Mouse (Mus musculus) neural tube, embryonic 11.5 days (tissue): Measurements from ENCODE around the gene Spib. TPM values are rescaled to one million over a fixed set of nuclear protein-coding genes. Genes with fewer than 3 reads are reported as not detected.

Experiments
- ATAC-seq: fragments of 200-750 bp; cut with Nextera tagmentation; 2 replicates; pipeline ENCODE4 v1.8.0; 2017; ENCODE audit warnings: moderate number of reproducible peaks, mild to moderate bottlenecking, moderate TSS enrichment, moderate library complexity; ENCODE audit not compliant: insufficient read depth, low FRiP score, low TSS enrichment
- DNase-seq: peaks from one replicate; pipeline ENCODE4 v3.0.0-alpha.2; 2015; ENCODE audit warnings: low spot score
- H3K27ac ChIP-seq: fragments of 300-500 bp; sonication (generic); 2 replicates; pipeline ENCODE4 v1.5.1; 2014; ENCODE audit warnings: low read depth, mild to moderate bottlenecking, low read length
- H3K27me3 ChIP-seq: fragments of 300-500 bp; sonication (generic); 2 replicates; pipeline ENCODE4 v1.6.1; 2014; ENCODE audit warnings: mild to moderate bottlenecking, low read length, mixed read lengths; ENCODE audit not compliant: control insufficient read depth, insufficient read depth
- H3K36me3 ChIP-seq: fragments of 300-500 bp; sonication (generic); 2 replicates; pipeline ENCODE4 v1.6.1; 2014; ENCODE audit warnings: mild to moderate bottlenecking, low read length, moderate library complexity, mixed read lengths; ENCODE audit not compliant: control insufficient read depth, insufficient read depth
- H3K4me1 ChIP-seq: fragments of 300-500 bp; sonication (generic); 2 replicates; pipeline ENCODE4 v1.6.1; 2014; ENCODE audit warnings: low read length, mixed read lengths; ENCODE audit not compliant: control insufficient read depth, insufficient read depth
- H3K4me2 ChIP-seq: fragments of 300-500 bp; sonication (generic); 2 replicates; pipeline ENCODE4 v1.6.1; 2014; ENCODE audit warnings: low read depth, mild to moderate bottlenecking, moderate library complexity
- H3K4me3 ChIP-seq: fragments of 300-500 bp; sonication (generic); 2 replicates; pipeline ENCODE4 v1.5.1; 2014; ENCODE audit warnings: low read depth, low read length
- H3K9ac ChIP-seq: fragments of 300-500 bp; sonication (generic); 2 replicates; pipeline ENCODE4 v1.6.1; 2014; ENCODE audit warnings: mild to moderate bottlenecking, low read length
- H3K9me3 ChIP-seq: fragments of 300-500 bp; sonication (generic); 2 replicates; pipeline ENCODE4 v1.6.1; 2016; ENCODE audit warnings: low read length; ENCODE audit not compliant: control insufficient read depth
- WGBS: fragments of 180-500 bp; shearing (Covaris S2); extraction: QIAGEN DNeasy Blood & Tissue Kit; methylation state at CpG from one replicate; pipeline ENCODE4 v1.1.7; 2014; 5-methylcytosine and 5-hydroxymethylcytosine counted together
- polyA plus RNA-seq: library from polyadenylated mRNA; unstranded; fragments of >200 nt; fragmentation: Nextera tagmentation; extraction: Ambion mirVana; gene quantifications from 2 replicates; pipeline ENCODE4 v1.2.1, GENCODE M21; 2014

Spib gene
- polyA plus RNA-seq, 1 experiment from 2014 or later = not detected

DNA sequence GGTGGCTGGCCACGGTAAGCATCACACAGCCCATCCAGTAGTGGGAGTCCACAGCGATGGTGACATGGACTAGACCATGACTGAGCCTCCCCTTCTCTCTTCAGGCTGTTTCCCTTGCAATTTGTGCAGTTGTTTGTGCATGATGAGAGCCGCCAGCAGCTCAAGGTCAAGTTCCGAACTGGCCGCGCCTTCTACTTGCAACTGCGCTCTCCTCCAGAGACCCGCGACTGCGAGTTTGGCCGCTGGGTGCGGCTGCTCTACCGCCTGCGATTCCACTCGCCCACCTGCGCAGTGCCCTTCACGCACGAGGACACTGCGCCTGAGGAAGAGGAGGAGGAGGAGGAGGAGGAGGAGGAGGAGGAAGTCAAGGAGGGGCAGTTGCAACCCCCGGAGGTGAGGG lies 31.8 kb downstream of the Spib start:
- H3K9ac ChIP-seq = no peak overlapping the region
- no peaks in the 10 kb centered on the region for H3K36me3 ChIP-seq
- H3K4me3 ChIP-seq = no peak overlapping the region
- no peak for DNase-seq
- WGBS = 61% methylated on average over 20 of the region's 20 CpGs
- H3K27ac ChIP-seq = no peak overlapping the region
- H3K27me3 ChIP-seq = no peaks in the 10 kb centered on the region
- no peak for ATAC-seq
- no peak overlapping the region for H3K4me2 ChIP-seq
- peaks cover 6% of the 10 kb centered on the region; the same call in 1 of the 2 replicates for H3K4me1 ChIP-seq
- no peaks in the 10 kb centered on the region for H3K9me3 ChIP-seq

DNA sequence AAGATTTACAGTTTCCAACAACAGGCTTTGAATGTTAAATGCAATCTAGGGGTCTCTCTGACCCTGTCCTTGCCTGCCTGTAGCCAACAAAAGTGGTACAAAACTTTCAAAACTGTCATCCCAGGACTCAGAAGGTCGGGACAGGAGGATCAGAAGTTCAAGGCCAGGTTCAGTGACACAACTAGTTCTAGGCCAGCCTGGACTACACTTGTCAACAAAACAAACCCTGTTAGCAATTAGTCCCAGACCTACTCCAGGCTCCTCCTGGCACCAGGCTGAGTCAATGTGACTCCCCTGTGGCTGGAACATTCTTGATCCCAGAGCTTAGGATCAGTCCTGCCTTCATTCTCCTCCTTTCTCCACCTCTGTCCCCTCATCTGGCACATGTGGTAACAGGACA lies 32.9 kb downstream of the Spib start:
- Histone ChIP-seq H3K4me3 (no peak overlapping the region), H3K9me3 (no peaks in the 10 kb centered on the region), H3K36me3 (no peaks in the 10 kb centered on the region), H3K9ac (no peak overlapping the region), H3K4me1 (peaks cover 6% of the 10 kb centered on the region; the same call in 1 of the 2 replicates), H3K4me2 (no peak overlapping the region), H3K27me3 (no peaks in the 10 kb centered on the region), H3K27ac (no peak overlapping the region)
- WGBS = 74% methylated on average over 1 of the region's 1 CpGs
- no peak for DNase-seq
- ATAC-seq = no peak

GRCm38 (mm10) chr7:44497361-44498055 lies 34.4 kb downstream of the Spib start:
- peak overlapping the region; percentile 69 for H3K4me3 ChIP-seq
- no peaks in the 10 kb centered on the region for H3K9me3 ChIP-seq
- H3K9ac ChIP-seq = peak overlapping the region; percentile 83
- peaks cover 6% of the 10 kb centered on the region; the same call in 1 of the 2 replicates for H3K4me1 ChIP-seq
- ATAC-seq (no peak), DNase-seq (no peak)
- H3K4me2 ChIP-seq = peak overlapping the region; percentile 71
- peaks cover 2% of the 10 kb centered on the region for H3K36me3 ChIP-seq
- no peak overlapping the region for H3K27ac ChIP-seq
- 83% methylated on average over 10 of the region's 10 CpGs for WGBS
- no peaks in the 10 kb centered on the region for H3K27me3 ChIP-seq

- DNase-seq = no peak
- Histone ChIP-seq H3K4me2 (peak overlapping the region; percentile 71), H3K27me3 (no peaks in the 10 kb centered on the region), H3K9me3 (no peaks in the 10 kb centered on the region), H3K36me3 (peaks cover 2% of the 10 kb centered on the region), H3K27ac (peak overlapping the region; percentile 87), H3K4me3 (peak overlapping the region; percentile 69), H3K4me1 (peaks cover 6% of the 10 kb centered on the region; the same call in 1 of the 2 replicates), H3K9ac (peak overlapping the region; percentile 83)
- no peak; the same call in 1 of the 2 replicates for ATAC-seq
- 0% methylated on average over 26 of the region's 26 CpGs for WGBS
Measured at GRCm38 (mm10) chr7:44496771-44497109, 35.1 kb downstream of the Spib start.

DNA sequence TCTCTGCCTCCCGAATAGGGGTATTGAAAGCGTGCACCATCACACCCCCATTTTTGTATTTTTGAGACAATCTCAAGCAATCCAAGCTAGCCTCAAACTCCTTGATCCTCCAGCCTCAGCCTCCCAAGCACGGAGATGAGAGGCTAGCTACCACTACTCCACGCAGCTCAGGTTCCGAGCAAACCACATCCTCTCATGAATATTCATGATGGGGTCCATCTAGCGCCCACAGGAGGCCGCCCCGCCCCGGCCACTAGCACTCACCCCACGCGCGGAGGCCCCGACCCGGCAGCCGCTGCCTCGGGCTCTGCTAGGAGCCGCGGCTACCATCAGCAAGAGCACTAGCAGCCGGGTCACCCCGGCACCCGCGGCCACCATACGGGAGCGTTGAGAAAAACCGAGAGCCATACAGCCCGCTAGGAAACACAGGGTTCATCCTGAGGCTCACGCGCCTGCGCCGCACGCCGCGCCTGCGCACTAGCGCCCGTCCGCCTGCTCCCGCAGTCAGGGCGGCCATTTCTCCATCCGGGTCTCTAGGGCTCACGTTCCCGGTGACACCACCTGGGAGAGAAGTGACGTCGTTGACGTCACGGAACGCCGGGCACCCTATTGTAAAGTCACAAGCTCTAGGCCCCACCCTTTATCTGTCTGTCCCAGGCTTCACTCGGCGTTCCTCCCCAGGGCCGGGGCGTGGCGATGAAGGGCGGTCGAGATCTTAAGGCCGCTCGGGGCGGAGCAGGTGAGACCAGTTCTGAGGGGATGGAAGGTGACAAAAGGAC lies 35.7 kb downstream of the Spib start, which contains the start of the genes Emc10 and Fam71e1:
Gene Emc10, minus strand, starts transcription at position 538 of the 779 bp plus-strand sequence.
Gene Fam71e1, plus strand, starts transcription at position 590 of the 779 bp plus-strand sequence.
- Histone ChIP-seq H3K4me2 (peak within 1 kb of the TSS; percentile 71), H3K27ac (peak within 1 kb of the TSS; percentile 87), H3K4me1 (peaks cover 6% of the 10 kb centered on the region; the same call in 1 of the 2 replicates), H3K27me3 (no peaks in the 10 kb centered on the region), H3K9me3 (no peaks in the 10 kb centered on the region), H3K36me3 (peaks cover 5% of the 10 kb centered on the region), H3K9ac (peak within 1 kb of the TSS; percentile 83), H3K4me3 (peak within 1 kb of the TSS; percentile 69)
- WGBS = under 1% methylated on average over 58 of the region's 58 CpGs
- peak; percentile 99 for DNase-seq
- peak; percentile 96 for ATAC-seq

DNA sequence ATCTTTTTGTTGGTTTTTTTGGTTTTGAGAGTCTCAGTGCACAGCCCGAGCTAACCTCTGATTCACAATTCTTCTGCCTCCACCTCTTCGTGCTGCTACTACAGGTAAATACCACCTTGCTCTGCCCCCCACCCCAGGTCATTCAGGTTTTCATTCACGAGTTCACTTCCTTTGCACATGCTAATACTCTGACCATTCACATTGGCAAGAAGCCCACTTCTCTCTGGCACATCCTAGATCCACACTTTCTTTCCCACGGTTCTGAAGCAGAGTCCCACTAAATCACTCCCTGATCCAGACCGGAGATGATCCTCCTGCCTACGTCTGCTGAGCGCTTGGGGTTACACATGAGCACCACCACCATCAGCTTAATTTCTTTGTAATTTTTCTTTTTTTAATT lies 36.8 kb downstream of the Spib start:
- 88% methylated on average over 7 of the region's 7 CpGs for WGBS
- H3K36me3 ChIP-seq = peaks cover 7% of the 10 kb centered on the region
- H3K27ac ChIP-seq = no peak overlapping the region
- ATAC-seq = no peak
- no peak for DNase-seq
- peak overlapping the region; percentile 69; the same call in 1 of the 2 replicates for H3K4me3 ChIP-seq
- H3K27me3 ChIP-seq = no peaks in the 10 kb centered on the region
- peaks cover 6% of the 10 kb centered on the region; the same call in 1 of the 2 replicates for H3K4me1 ChIP-seq
- peak overlapping the region; percentile 83; the same call in 1 of the 2 replicates for H3K9ac ChIP-seq
- no peaks in the 10 kb centered on the region for H3K9me3 ChIP-seq
- peak overlapping the region; percentile 71 for H3K4me2 ChIP-seq

- H3K27ac ChIP-seq = no peak overlapping the region
Measured at GRCm38 (mm10) chr7:44494681-44495080, 37.2 kb downstream of the Spib start.

DNA sequence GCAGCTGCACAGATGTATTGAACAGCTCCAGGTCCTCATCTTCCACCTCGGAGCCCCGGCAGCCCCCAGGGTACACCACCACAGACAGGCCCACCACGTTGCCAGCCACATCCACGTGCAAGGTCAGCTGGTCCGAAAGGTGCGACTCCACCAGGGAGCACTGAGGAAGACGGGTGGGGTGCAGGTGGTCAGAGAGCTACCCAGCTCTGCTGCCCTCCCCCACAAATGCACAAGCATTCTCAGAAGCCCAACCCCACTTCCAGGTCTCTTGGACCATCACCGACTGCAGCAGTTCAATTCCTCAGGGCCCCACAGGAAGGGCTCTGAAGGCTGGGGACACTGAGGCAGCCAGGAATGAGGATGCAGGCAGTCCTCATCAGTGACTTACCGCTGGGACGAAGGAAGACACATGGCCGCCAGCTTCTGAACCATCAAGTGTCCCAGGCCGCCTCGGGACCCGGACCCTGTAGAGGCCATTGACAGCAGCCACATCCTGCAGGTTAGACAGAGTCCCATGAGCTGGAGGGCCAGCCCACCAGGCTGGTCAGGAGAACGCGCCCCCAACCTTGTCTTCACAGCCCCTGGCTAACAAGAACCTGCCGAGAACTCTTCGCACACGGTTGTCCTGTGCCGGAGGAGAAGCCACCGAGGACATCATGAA lies 39.6 kb downstream of the Spib start:
- no peak for ATAC-seq
- no peaks in the 10 kb centered on the region for H3K9me3 ChIP-seq
- peaks cover 6% of the 10 kb centered on the region; the same call in 1 of the 2 replicates for H3K4me1 ChIP-seq
- H3K9ac ChIP-seq = no peak overlapping the region
- no peaks in the 10 kb centered on the region for H3K27me3 ChIP-seq
- 94% methylated on average over 21 of the region's 21 CpGs for WGBS
- no peak for DNase-seq
- H3K27ac ChIP-seq = no peak overlapping the region
- peaks cover 10% of the 10 kb centered on the region for H3K36me3 ChIP-seq
- H3K4me3 ChIP-seq = no peak overlapping the region
- H3K4me2 ChIP-seq = no peak overlapping the region

More at GRCm38 (mm10) chr7:44494681-44495080, 37.2 kb downstream of the Spib start:
- Histone ChIP-seq H3K36me3 (peaks cover 7% of the 10 kb centered on the region), H3K4me3 (no peak overlapping the region), H3K27me3 (no peaks in the 10 kb centered on the region), H3K4me1 (peaks cover 6% of the 10 kb centered on the region; the same call in 1 of the 2 replicates), H3K9me3 (no peaks in the 10 kb centered on the region), H3K9ac (no peak overlapping the region), H3K4me2 (no peak overlapping the region)
- DNase-seq (no peak), ATAC-seq (no peak)
- 93% methylated on average over 12 of the region's 12 CpGs for WGBS
